Mouse (Mus musculus) neural tube, embryonic 15.5 days (tissue): ENCODE data around the gene Tmbim1. TPM values are rescaled to one million over a fixed set of nuclear protein-coding genes. Genes with fewer than 3 reads are reported as not detected.

Source experiments
- ATAC-seq: fragments of 200-750 bp; cut with Nextera tagmentation; 2 replicates; pipeline ENCODE4 v1.8.0; 2017; ENCODE audit warnings: mild to moderate bottlenecking, moderate TSS enrichment, moderate library complexity; ENCODE audit not compliant: low FRiP score
- H3K27ac ChIP-seq: fragments of 300-500 bp; sonication (generic); replicated peaks from 2 replicates; pipeline ENCODE4 v1.5.1; 2015; ENCODE audit warnings: mild to moderate bottlenecking, inconsistent platforms
- H3K27me3 ChIP-seq: fragments of 300-500 bp; sonication (generic); replicated peaks from 2 replicates; pipeline ENCODE4 v1.6.1; 2015; ENCODE audit warnings: inconsistent platforms
- H3K36me3 ChIP-seq: fragments of 300-500 bp; sonication (generic); 2 replicates; pipeline ENCODE4 v1.6.1; 2015; ENCODE audit warnings: inconsistent platforms
- H3K4me1 ChIP-seq: fragments of 300-500 bp; sonication (generic); 2 replicates; pipeline ENCODE4 v1.6.1; 2015; ENCODE audit warnings: inconsistent platforms
- H3K4me2 ChIP-seq: fragments of 300-500 bp; sonication (generic); 2 replicates; pipeline ENCODE4 v1.6.1; 2015; ENCODE audit warnings: inconsistent platforms, mild to moderate bottlenecking, moderate library complexity
- H3K4me3 ChIP-seq: fragments of 300-500 bp; sonication (generic); replicated peaks from 2 replicates; pipeline ENCODE4 v1.5.1; 2015; ENCODE audit warnings: mild to moderate bottlenecking, inconsistent platforms
- H3K9ac ChIP-seq: fragments of 300-500 bp; sonication (generic); replicated peaks from 2 replicates; pipeline ENCODE4 v1.6.1; 2015; ENCODE audit warnings: mild to moderate bottlenecking, inconsistent platforms
- H3K9me3 ChIP-seq: fragments of 300-500 bp; sonication (generic); replicated peaks from 2 replicates; pipeline ENCODE4 v1.6.1; 2016; ENCODE audit warnings: inconsistent platforms
- WGBS: fragments of 180-500 bp; shearing (Covaris S2); methylation state at CpG from one replicate; pipeline ENCODE4 v1.1.7; 2015; ENCODE audit warnings: mixed read lengths; 5-methylcytosine and 5-hydroxymethylcytosine counted together
- polyA plus RNA-seq: library from polyadenylated mRNA; unstranded; fragments of >200 nt; fragmentation: Nextera tagmentation; extraction: Ambion mirVana; gene quantifications from 2 replicates; pipeline ENCODE4 v1.2.1, GENCODE M21; 2015

The Tmbim1 gene
- polyA plus RNA-seq, 1 experiment from 2014 or later = 10.1 TPM

DNA sequence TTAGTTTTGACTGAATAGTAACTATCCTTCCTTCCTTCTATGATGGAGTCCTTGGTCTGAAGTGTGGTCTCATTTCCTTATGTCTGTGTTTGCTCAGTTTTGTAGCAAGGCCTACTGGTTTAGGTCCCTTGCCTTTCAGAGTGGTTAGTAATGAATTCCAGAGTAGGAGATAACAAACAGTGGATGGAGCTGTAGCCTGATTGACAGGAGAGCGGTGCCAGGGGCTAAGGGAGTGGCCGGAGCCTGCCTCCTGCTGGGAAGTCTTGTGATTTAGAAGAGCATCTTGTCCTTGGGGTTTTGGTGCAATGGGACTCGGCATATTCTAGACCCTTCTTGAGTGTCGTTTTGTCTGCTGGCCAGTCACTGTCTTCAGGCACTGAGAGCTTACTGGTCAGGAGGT, 48.6 kb downstream of the Tmbim1 start:
- no peak overlapping the region for H3K9ac ChIP-seq
- no peaks in the 10 kb centered on the region for H3K27me3 ChIP-seq
- H3K36me3 ChIP-seq = peaks cover 69% of the 10 kb centered on the region
- H3K4me3 ChIP-seq = no peak overlapping the region
- no peak overlapping the region for H3K4me2 ChIP-seq
- H3K9me3 ChIP-seq = no peaks in the 10 kb centered on the region
- H3K27ac ChIP-seq = no peak overlapping the region
- WGBS = 90% methylated on average over 4 of the region's 4 CpGs
- ATAC-seq = no peak
- H3K4me1 ChIP-seq = no peaks in the 10 kb centered on the region

DNA sequence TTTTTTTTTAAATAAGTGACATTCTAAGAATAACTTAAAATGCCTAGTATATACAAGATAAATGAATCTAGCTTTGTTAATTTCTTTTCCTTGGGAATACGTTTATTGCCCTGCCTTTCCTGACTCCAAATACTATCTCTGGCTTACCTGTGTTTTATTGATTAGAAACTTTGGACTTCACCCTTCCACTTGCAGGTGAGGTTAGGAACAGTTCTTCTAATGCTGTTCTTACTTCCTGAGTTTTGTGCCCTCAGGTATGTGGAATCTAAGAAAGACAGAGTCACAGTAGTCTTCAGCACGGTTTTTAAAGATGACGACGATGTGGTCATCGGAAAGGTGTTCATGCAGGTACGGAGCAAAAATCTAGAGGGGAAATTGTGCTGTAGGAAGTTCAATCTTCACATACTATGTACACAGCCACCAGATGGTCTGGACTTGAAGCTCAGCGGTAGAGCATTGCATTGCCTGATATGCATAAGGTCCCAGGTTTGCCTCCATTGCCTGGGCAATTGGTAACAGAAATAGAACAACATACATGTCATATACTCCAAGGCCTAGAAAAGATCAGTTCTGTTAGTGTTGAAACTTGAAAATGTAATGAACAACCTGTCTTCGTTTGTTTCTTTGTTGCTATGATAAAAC, 49.6 kb downstream of the Tmbim1 start:
- 98% methylated on average over 8 of the region's 8 CpGs for WGBS
- no peak overlapping the region for H3K4me2 ChIP-seq
- no peak overlapping the region for H3K9ac ChIP-seq
- no peaks in the 10 kb centered on the region for H3K27me3 ChIP-seq
- peaks cover 72% of the 10 kb centered on the region for H3K36me3 ChIP-seq
- no peaks in the 10 kb centered on the region for H3K4me1 ChIP-seq
- no peak overlapping the region for H3K27ac ChIP-seq
- no peaks in the 10 kb centered on the region for H3K9me3 ChIP-seq
- ATAC-seq = no peak
- no peak overlapping the region for H3K4me3 ChIP-seq

DNA sequence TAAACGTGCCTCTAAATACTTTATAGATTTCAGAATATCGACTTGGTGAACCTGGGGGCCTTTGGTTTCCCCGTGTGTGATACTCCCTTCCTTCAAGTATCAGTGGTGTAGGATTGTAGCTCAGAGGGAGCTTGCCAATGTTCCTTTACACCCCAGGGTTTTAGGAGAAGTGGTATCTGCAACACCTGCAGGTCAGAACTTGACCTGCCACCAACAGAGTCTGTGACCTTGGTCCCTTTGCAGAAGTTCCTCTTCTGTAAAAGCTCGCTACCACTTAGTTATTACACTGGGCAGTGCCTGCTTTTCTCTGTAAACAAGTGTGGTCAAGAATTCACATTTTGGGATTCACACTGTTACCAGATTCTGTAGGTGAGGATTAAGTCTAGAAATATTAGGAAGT, 55.3 kb downstream of the Tmbim1 start:
- WGBS = 92% methylated on average over 4 of the region's 4 CpGs
- no peak overlapping the region for H3K9ac ChIP-seq
- no peak for ATAC-seq
- H3K9me3 ChIP-seq = no peaks in the 10 kb centered on the region
- H3K4me1 ChIP-seq = no peaks in the 10 kb centered on the region
- no peak overlapping the region for H3K27ac ChIP-seq
- H3K27me3 ChIP-seq = no peaks in the 10 kb centered on the region
- H3K36me3 ChIP-seq = peaks cover 60% of the 10 kb centered on the region
- H3K4me3 ChIP-seq = no peak overlapping the region
- H3K4me2 ChIP-seq = no peak overlapping the region

DNA sequence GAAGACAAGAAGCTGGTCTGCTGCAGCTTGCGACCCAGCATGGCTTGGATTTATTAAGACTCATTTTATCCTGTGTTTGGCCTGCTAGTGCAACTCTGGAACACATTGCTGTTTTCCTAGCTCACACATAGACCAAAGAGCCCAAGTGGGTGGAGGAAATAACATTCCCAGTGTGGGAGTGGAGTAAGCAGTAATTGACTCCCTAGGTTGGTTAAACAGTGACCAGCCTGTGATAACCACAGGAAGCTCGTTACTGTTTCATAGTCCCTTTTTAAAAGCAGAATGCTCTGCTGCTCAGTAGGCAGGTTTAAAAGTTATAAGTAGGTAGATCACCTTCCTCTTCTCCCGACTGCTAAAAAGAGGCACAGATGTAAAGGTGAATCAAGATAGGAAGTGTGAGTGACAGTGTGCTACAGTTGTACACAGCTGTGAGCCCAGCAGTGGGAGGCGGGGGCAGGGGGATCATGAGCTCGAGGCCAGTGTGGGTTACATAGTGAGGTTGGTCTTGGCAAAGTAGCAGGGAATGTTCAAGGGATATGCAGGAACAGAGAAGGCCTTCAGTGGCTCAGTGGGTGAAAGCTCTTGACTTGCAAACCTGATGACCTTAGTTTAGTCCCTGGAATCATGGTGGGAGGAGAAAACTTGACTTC, 56.0 kb downstream of the Tmbim1 start:
- peaks cover 55% of the 10 kb centered on the region for H3K36me3 ChIP-seq
- H3K9ac ChIP-seq = no peak overlapping the region
- H3K4me3 ChIP-seq = no peak overlapping the region
- 66% methylated on average over 5 of the region's 5 CpGs for WGBS
- no peak overlapping the region for H3K4me2 ChIP-seq
- no peaks in the 10 kb centered on the region for H3K9me3 ChIP-seq
- ATAC-seq = no peak
- 0 out of 2 replicates have a peak overlapping the region, but pooled peaks have one; percentile 7 for H3K27ac ChIP-seq
- no peaks in the 10 kb centered on the region for H3K4me1 ChIP-seq
- no peaks in the 10 kb centered on the region for H3K27me3 ChIP-seq

DNA sequence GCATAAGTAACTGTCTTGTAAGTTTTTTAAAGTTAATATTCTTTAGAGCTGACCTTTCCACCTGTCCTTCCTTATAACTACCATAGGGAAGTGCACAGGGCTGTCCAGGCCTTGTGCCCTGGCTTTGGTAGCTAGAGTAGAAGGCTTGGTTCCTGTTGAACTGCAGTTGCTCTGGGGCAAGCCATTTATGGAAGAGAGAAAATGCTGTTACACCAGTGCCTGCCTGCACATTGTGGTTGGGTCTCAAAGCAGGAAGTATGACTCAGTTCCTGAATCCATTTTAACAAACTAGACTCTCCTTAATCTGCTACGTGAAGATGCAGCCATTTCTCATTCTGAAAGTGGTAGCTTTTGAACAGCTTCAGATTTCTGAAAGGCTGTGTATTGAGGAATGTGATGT, 56.6 kb downstream of the Tmbim1 start:
- H3K27ac ChIP-seq = 0 out of 2 replicates have a peak overlapping the region, but pooled peaks have one; percentile 7
- ATAC-seq = no peak
- H3K9me3 ChIP-seq = no peaks in the 10 kb centered on the region
- H3K4me2 ChIP-seq = no peak overlapping the region
- H3K4me3 ChIP-seq = no peak overlapping the region
- 81% methylated on average over 1 of the region's 1 CpGs for WGBS
- no peak overlapping the region for H3K9ac ChIP-seq
- no peaks in the 10 kb centered on the region for H3K27me3 ChIP-seq
- H3K4me1 ChIP-seq = no peaks in the 10 kb centered on the region; the same call in 1 of the 2 replicates
- peaks cover 49% of the 10 kb centered on the region for H3K36me3 ChIP-seq

DNA sequence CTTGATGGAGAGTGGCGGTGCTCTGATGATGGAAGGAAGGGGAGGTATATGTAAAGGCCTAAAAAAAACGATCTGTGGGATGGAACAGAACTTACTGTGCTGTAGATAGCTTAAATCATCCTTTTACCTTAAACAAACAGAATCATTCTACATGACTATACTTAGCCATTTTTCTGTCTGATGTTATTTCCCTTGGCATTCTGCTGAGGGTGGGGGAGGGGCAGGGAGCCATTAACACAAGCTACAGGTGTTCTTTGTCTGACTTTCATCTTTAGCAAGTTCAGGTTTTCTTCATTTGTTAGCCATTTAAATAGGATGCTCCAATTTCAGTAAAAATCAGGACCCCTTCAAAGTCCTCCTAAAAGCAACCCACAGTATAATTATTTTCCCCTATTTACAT, 59.9 kb downstream of the Tmbim1 start:
- no peaks in the 10 kb centered on the region for H3K9me3 ChIP-seq
- ATAC-seq = no peak
- 83% methylated on average over 2 of the region's 2 CpGs for WGBS

DNA sequence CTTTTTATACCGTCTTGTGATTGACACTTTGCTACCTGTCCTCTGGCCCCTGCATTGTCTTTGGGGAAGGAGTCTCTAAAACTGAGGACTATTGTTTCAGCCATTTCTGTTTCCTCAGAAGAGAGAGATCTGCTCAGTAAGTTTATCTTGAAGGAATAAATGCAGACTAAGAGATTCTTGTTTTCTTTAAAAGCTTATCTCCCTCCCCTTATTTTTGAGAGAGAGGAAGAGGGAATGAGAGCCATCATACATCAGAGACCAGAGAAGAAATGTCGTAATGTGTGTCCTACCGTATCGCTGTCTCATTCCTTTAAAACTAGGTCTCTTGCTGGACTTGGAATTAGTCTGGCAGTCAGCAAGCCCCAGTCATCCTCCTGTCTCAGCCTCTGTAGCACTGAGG, 64.6 kb downstream of the Tmbim1 start:
- H3K36me3 ChIP-seq = no peaks in the 10 kb centered on the region
- no peak for ATAC-seq
- H3K27me3 ChIP-seq = no peaks in the 10 kb centered on the region
- no peak overlapping the region for H3K4me3 ChIP-seq
- H3K27ac ChIP-seq = no peak overlapping the region
- peaks cover 42% of the 10 kb centered on the region for H3K4me1 ChIP-seq
- H3K9me3 ChIP-seq = no peaks in the 10 kb centered on the region
- WGBS = 86% methylated on average over 4 of the region's 4 CpGs
- no peak overlapping the region for H3K9ac ChIP-seq
- H3K4me2 ChIP-seq = no peak overlapping the region

More for the DNA sequence above, 59.9 kb downstream of the Tmbim1 start:
- Histone ChIP-seq H3K36me3 (peaks cover 21% of the 10 kb centered on the region), H3K9ac (no peak overlapping the region), H3K27ac (no peak overlapping the region), H3K4me1 (peaks cover 7% of the 10 kb centered on the region), H3K4me3 (no peak overlapping the region), H3K27me3 (no peaks in the 10 kb centered on the region), H3K4me2 (no peak overlapping the region)

DNA sequence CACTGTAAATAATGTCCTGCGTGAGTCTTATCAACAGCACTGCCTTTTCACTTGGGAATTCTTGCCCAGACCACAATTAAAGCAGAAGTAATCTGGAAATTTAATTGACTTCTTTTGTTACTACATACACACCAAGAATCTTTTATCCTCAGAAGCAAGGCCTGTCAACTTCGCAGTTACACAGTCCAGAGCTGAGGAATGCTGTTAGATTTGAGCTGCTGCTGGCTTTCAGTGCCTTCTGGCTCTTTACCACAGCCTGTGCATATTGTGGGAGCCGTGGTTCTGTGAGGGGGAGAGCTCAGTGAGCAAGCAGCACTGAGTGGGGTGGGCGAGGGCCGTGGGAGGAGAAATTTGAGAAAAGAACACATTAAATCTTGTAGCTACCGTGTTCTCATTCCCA, 65.1 kb downstream of the Tmbim1 start:
- Histone ChIP-seq H3K4me3 (no peak overlapping the region), H3K27ac (peak overlapping the region; percentile 15; the same call in 1 of the 2 replicates), H3K9ac (no peak overlapping the region), H3K4me1 (peaks cover 45% of the 10 kb centered on the region), H3K27me3 (no peaks in the 10 kb centered on the region), H3K36me3 (no peaks in the 10 kb centered on the region), H3K4me2 (no peak overlapping the region), H3K9me3 (no peaks in the 10 kb centered on the region)
- 62% methylated on average over 6 of the region's 6 CpGs for WGBS
- no peak for ATAC-seq

DNA sequence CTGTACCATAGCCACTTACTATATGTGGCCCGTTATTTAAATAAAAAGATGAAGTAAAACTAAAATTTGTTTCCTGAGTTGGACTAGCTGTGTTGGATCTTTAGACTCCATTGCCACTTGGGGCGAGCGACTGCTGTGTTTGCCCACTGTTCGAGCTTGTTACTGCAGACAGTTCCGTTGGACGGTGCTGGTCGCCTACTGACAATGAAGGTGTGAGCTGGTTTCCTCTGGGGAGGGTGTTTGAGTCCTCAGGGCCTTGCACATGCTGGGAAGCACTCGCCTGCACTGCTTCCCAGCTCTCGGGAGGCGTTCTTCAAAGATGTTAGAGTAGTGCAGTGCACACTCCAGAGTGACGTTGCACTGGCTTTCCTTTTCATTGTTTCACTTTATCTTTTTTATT, 65.8 kb downstream of the Tmbim1 start:
- Histone ChIP-seq H3K9me3 (no peaks in the 10 kb centered on the region), H3K36me3 (no peaks in the 10 kb centered on the region), H3K4me2 (peak overlapping the region; percentile 79), H3K9ac (peak overlapping the region; percentile 17; the same call in 1 of the 2 replicates), H3K4me1 (peaks cover 45% of the 10 kb centered on the region), H3K4me3 (0 out of 2 replicates have a peak overlapping the region, but pooled peaks have one; percentile 6), H3K27ac (0 out of 2 replicates have a peak overlapping the region, but pooled peaks have one; percentile 2), H3K27me3 (no peaks in the 10 kb centered on the region)
- 56% methylated on average over 11 of the region's 11 CpGs for WGBS
- no peak for ATAC-seq

DNA sequence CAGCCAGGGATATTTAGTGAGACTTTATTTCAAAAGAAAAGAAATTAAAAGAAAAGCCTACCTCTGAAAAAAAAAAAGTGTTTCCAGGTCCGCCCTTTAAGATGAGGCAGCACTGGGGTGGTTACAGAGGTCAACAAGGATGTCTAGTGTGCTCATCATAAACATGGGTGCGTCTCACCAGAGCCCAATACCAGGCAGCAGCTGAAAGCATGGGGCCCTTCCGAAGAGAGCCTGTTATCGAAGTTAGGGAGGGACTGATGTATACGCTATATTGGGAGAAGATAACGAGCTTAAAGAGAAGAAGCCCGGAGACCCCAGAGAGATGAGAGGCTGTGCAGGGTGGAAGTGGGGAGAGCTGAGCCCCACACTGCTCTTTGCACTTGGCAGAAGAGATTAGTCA, 66.3 kb downstream of the Tmbim1 start:
- H3K9me3 ChIP-seq = no peaks in the 10 kb centered on the region

More for the DNA sequence above, 66.3 kb downstream of the Tmbim1 start:
- Histone ChIP-seq H3K4me3 (0 out of 2 replicates have a peak overlapping the region, but pooled peaks have one; percentile 6), H3K27ac (0 out of 2 replicates have a peak overlapping the region, but pooled peaks have one; percentile 2), H3K36me3 (no peaks in the 10 kb centered on the region), H3K27me3 (no peaks in the 10 kb centered on the region), H3K4me2 (peak overlapping the region; percentile 79), H3K4me1 (peaks cover 45% of the 10 kb centered on the region), H3K9ac (peak overlapping the region; percentile 17; the same call in 1 of the 2 replicates)
- no peak for ATAC-seq
- 70% methylated on average over 7 of the region's 7 CpGs for WGBS
